Mouse (Mus musculus): ENCODE data around the gene Srgn. TPM values are rescaled to one million over a fixed set of nuclear protein-coding genes. Genes with fewer than 3 reads are reported as not detected.

The Srgn gene
- polyA plus RNA-seq, 1 experiment from 2014 or later, result 59.2 TPM

GRCm38 (mm10) chr10:62450280-62450640, 77.0 kb downstream of the Srgn start:
- no peaks in the 10 kb centered on the region for H3K9me3 ChIP-seq (ENCODE audit: control insufficient read depth, low read length)
- peak overlapping the region; percentile 99 for H3K4me3 ChIP-seq (ENCODE audit: low read depth, low read length)
- ATAC-seq (replicated peaks; ENCODE audit: low FRiP score), result peak; percentile 43
- H3K4me2 ChIP-seq, result peak overlapping the region; percentile 78
- H3K9ac ChIP-seq (ENCODE audit: low read depth, low read length), result peak overlapping the region; percentile 98
- no peaks in the 10 kb centered on the region for H3K27me3 ChIP-seq (replicated peaks; ENCODE audit: control insufficient read depth, insufficient read depth, low read length)
- H3K4me1 ChIP-seq (replicated peaks; ENCODE audit: control insufficient read depth, insufficient read depth, low read length), result peaks cover 10% of the 10 kb centered on the region; the same call in 1 of the 2 replicates
- peaks cover 14% of the 10 kb centered on the region for H3K36me3 ChIP-seq (ENCODE audit: control insufficient read depth, insufficient read depth, low read length)
- DNase-seq (ENCODE audit: low spot score), result no peak
- peak overlapping the region; percentile 82 for H3K27ac ChIP-seq (ENCODE audit: low read depth, low read length)
- 34% methylated on average over 18 of the region's 18 CpGs for WGBS

- under 1% methylated on average over 73 of the region's 73 CpGs for WGBS
- peaks cover 14% of the 10 kb centered on the region for H3K36me3 ChIP-seq (ENCODE audit: control insufficient read depth, insufficient read depth, low read length)
These were observed 77.6 kb downstream of the Srgn start, which contains the start of the genes 4930507D05Rik and Supv3l1 for GRCm38 (mm10) chr10:62449364-62450279. 4930507D05Rik (plus strand) TSS chr10:62449489. Supv3l1 (minus strand) TSS chr10:62449738.

More at GRCm38 (mm10) chr10:62449364-62450279, 77.6 kb downstream of the Srgn start, which contains the start of the genes 4930507D05Rik and Supv3l1:
- H3K9me3 ChIP-seq (ENCODE audit: control insufficient read depth, low read length), result no peaks in the 10 kb centered on the region
- H3K4me1 ChIP-seq (replicated peaks; ENCODE audit: control insufficient read depth, insufficient read depth, low read length), result peaks cover 10% of the 10 kb centered on the region; the same call in 1 of the 2 replicates
- H3K4me3 ChIP-seq (ENCODE audit: low read depth, low read length), result peak within 1 kb of the TSS; percentile 99
- H3K27ac ChIP-seq (ENCODE audit: low read depth, low read length), result peak within 1 kb of the TSS; percentile 82
- DNase-seq (ENCODE audit: low spot score), result peak; percentile 94
- ATAC-seq (replicated peaks; ENCODE audit: low FRiP score), result peak; percentile 86
- no peaks in the 10 kb centered on the region for H3K27me3 ChIP-seq (replicated peaks; ENCODE audit: control insufficient read depth, insufficient read depth, low read length)
- H3K9ac ChIP-seq (ENCODE audit: low read depth, low read length), result peak within 1 kb of the TSS; percentile 98
- peak within 1 kb of the TSS; percentile 78 for H3K4me2 ChIP-seq

Other genes with a start within 250 kb of the Srgn start
- gene Hk1, start 147.5 kb downstream of the Srgn start, polyA plus RNA-seq (2014; fragmentation: Nextera tagmentation; extraction: Ambion mirVana), result 123 and 141 TPM in 2 replicates
- gene Hkdc1, start 105.0 kb downstream of the Srgn start, polyA plus RNA-seq (2014; fragmentation: Nextera tagmentation; extraction: Ambion mirVana), result 6.6 and 8.5 TPM in 2 replicates
- 0.27 and 0.63 TPM in 2 replicates for gene 4930507D05Rik, start 78.0 kb downstream of the Srgn start, polyA plus RNA-seq (2014; fragmentation: Nextera tagmentation; extraction: Ambion mirVana)
- 40.4 and 41.5 TPM in 2 replicates for gene Supv3l1, start 77.7 kb downstream of the Srgn start, polyA plus RNA-seq (2014; fragmentation: Nextera tagmentation; extraction: Ambion mirVana)
- gene Vps26a, start 40.6 kb downstream of the Srgn start, polyA plus RNA-seq (2014; fragmentation: Nextera tagmentation; extraction: Ambion mirVana), result 77.4 and 87.8 TPM in 2 replicates
- gene Kif1bp, start 51.0 kb upstream of the Srgn start, polyA plus RNA-seq (2014; fragmentation: Nextera tagmentation; extraction: Ambion mirVana), result 28.1 and 28.3 TPM in 2 replicates
- 72.8 and 74.4 TPM in 2 replicates for gene Ddx21, start 74.8 kb upstream of the Srgn start, polyA plus RNA-seq (2014; fragmentation: Nextera tagmentation; extraction: Ambion mirVana)
- gene Ddx50, start 123.8 kb upstream of the Srgn start, polyA plus RNA-seq (2014; fragmentation: Nextera tagmentation; extraction: Ambion mirVana), result 89.8 and 90.1 TPM in 2 replicates
- gene Stox1, start 198.7 kb upstream of the Srgn start, polyA plus RNA-seq (2014; fragmentation: Nextera tagmentation; extraction: Ambion mirVana), result 0.47 and 1.0 TPM in 2 replicates

All from liver, embryonic 11.5 days (tissue).